Mouse (Mus musculus): ENCODE measurements at regions not wholly inside any gene's neighbourhood (a gene's known extent, or its start where the extent isn't known, plus 50 kb on each side); places are given as distances from the start of the nearest gene placed in this dataset.
"Not testable (repeated sequence)": the region's sequence is repeated elsewhere in the genome, so short reads cannot be mapped to it uniquely, and the experiment has no call there.

GRCm38 (mm10) chr14:14514440-14515172 is 113.5 kb downstream of the Olfr721-ps1 start:
- no peak for DNase-seq
- H3K36me3 ChIP-seq (ENCODE audit: control insufficient read depth, insufficient read depth, low read length): no peaks in the 10 kb centered on the region
- WGBS: 93% methylated on average over 1 of the region's 1 CpGs
- H3K27ac ChIP-seq (ENCODE audit: insufficient read depth, low read depth, low read length): no peak overlapping the region
- no peak for TF ChIP-seq POLR2A (IDR thresholded peaks at IDR 0.05; ENCODE audit: low read depth, low read length)
- no peak for TF ChIP-seq CTCF (conservative IDR thresholded peaks at IDR 0.05; ENCODE audit: insufficient read depth, insufficient read length, low read depth, low read length)
- H3K27me3 ChIP-seq (replicated peaks; ENCODE audit: control insufficient read depth, insufficient read depth, low read length): no peaks in the 10 kb centered on the region; the same call in 1 of the 2 replicates
- no peaks in the 10 kb centered on the region for H3K4me1 ChIP-seq (ENCODE audit: control insufficient read depth, insufficient read depth, low read length)
- no peak overlapping the region for H3K4me3 ChIP-seq (ENCODE audit: insufficient read depth, low read depth, low read length)

DNA sequence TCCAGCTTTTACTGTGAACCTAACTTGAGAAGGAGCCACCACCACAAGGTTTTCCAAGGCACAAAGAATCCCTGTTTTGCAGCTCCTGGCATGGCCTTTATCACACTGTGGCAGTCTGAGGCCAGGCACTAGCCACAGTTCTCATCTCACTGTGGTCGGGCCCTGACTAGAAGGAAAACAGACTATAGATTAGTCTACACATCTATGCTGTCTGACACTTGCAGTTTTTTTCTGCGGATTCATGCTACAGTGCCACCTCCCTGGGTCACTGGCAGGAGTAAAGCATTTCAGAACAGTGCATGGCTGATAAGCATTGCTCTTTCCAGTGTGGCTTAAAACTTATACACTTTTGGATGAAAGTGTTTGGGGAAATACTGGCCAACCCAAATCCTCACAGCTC is 114.3 kb downstream of the Olfr721-ps1 start:
- H3K36me3 ChIP-seq (ENCODE audit: control insufficient read depth, insufficient read depth, low read length): no peaks in the 10 kb centered on the region
- no peak overlapping the region for H3K27ac ChIP-seq (ENCODE audit: insufficient read depth, low read depth, low read length)
- H3K27me3 ChIP-seq (replicated peaks; ENCODE audit: control insufficient read depth, insufficient read depth, low read length): no peaks in the 10 kb centered on the region; the same call in 1 of the 2 replicates
- no peak for DNase-seq
- H3K4me3 ChIP-seq (ENCODE audit: insufficient read depth, low read depth, low read length): no peak overlapping the region
- 57% methylated on average over 2 of the region's 2 CpGs for WGBS
- TF ChIP-seq POLR2A (IDR thresholded peaks at IDR 0.05; ENCODE audit: low read depth, low read length): no peak
- TF ChIP-seq CTCF (conservative IDR thresholded peaks at IDR 0.05; ENCODE audit: insufficient read depth, insufficient read length, low read depth, low read length): no peak
- no peaks in the 10 kb centered on the region for H3K4me1 ChIP-seq (ENCODE audit: control insufficient read depth, insufficient read depth, low read length)

DNA sequence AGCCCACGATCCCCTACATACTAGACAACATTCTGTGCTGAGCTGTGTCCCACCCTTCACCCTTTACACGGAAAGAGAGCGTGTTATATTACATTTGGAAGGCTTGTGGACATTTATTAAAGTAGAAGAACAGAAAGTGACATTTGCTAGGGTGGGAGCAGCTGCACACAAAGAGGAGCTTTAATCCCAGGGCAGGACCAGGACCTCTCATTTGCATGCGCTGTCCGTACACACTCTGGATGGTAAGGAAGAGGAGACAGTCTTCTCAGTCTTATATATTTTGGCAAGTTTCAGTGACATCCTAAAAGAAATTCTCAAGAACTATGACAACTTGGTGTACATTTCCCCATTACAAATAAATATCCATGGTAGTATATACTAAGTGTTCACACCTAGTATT is 114.8 kb downstream of the Olfr721-ps1 start:
- TF ChIP-seq POLR2A (IDR thresholded peaks at IDR 0.05; ENCODE audit: low read depth, low read length): no peak
- TF ChIP-seq CTCF (conservative IDR thresholded peaks at IDR 0.05; ENCODE audit: insufficient read depth, insufficient read length, low read depth, low read length): no peak
- Histone ChIP-seq H3K4me1 (ENCODE audit: control insufficient read depth, insufficient read depth, low read length) (no peaks in the 10 kb centered on the region), H3K27me3 (replicated peaks; ENCODE audit: control insufficient read depth, insufficient read depth, low read length) (no peaks in the 10 kb centered on the region; the same call in 1 of the 2 replicates), H3K27ac (ENCODE audit: insufficient read depth, low read depth, low read length) (no peak overlapping the region), H3K4me3 (ENCODE audit: insufficient read depth, low read depth, low read length) (no peak overlapping the region), H3K36me3 (ENCODE audit: control insufficient read depth, insufficient read depth, low read length) (no peaks in the 10 kb centered on the region)
- no peak for DNase-seq
- 57% methylated on average over 5 of the region's 5 CpGs for WGBS

GRCm38 (mm10) chr14:14518027-14518426 is 116.9 kb downstream of the Olfr721-ps1 start:
- DNase-seq: no peak
- no peaks in the 10 kb centered on the region for H3K36me3 ChIP-seq (ENCODE audit: control insufficient read depth, insufficient read depth, low read length)
- no peaks in the 10 kb centered on the region for H3K4me1 ChIP-seq (ENCODE audit: control insufficient read depth, insufficient read depth, low read length)
- TF ChIP-seq CTCF (conservative IDR thresholded peaks at IDR 0.05; ENCODE audit: insufficient read depth, insufficient read length, low read depth, low read length) (no peak), POLR2A (IDR thresholded peaks at IDR 0.05; ENCODE audit: low read depth, low read length) (no peak)
- H3K27me3 ChIP-seq (replicated peaks; ENCODE audit: control insufficient read depth, insufficient read depth, low read length): no peaks in the 10 kb centered on the region
- H3K27ac ChIP-seq (ENCODE audit: insufficient read depth, low read depth, low read length): no peak overlapping the region
- 70% methylated on average over 1 of the region's 1 CpGs for WGBS
- H3K4me3 ChIP-seq (ENCODE audit: insufficient read depth, low read depth, low read length): no peak overlapping the region

DNA sequence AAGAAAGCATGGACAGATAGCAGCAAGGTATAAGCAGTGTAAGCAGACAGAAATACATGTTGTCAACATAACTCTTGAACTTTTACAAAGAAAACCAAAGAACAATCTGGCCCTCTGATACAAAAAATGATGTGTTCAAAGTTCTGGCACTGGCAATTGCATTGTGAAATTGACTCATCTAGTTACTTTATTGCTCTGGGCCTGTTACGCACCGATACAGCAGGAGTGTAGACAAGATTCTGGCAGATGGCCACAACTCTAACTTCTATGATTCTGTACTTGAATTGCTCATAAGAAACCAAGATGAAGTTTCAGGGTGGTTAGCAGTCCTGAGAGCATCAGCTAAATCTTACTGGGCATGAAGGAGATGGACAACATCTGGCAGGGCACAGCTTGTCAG is 117.7 kb downstream of the Olfr721-ps1 start:
- no peaks in the 10 kb centered on the region for H3K4me1 ChIP-seq (ENCODE audit: control insufficient read depth, insufficient read depth, low read length)
- TF ChIP-seq CTCF (conservative IDR thresholded peaks at IDR 0.05; ENCODE audit: insufficient read depth, insufficient read length, low read depth, low read length): no peak
- H3K27ac ChIP-seq (ENCODE audit: insufficient read depth, low read depth, low read length): no peak overlapping the region
- no peak for DNase-seq
- H3K4me3 ChIP-seq (ENCODE audit: insufficient read depth, low read depth, low read length): no peak overlapping the region
- 74% methylated on average over 2 of the region's 2 CpGs for WGBS
- H3K27me3 ChIP-seq (replicated peaks; ENCODE audit: control insufficient read depth, insufficient read depth, low read length): no peaks in the 10 kb centered on the region
- H3K36me3 ChIP-seq (ENCODE audit: control insufficient read depth, insufficient read depth, low read length): no peaks in the 10 kb centered on the region

DNA sequence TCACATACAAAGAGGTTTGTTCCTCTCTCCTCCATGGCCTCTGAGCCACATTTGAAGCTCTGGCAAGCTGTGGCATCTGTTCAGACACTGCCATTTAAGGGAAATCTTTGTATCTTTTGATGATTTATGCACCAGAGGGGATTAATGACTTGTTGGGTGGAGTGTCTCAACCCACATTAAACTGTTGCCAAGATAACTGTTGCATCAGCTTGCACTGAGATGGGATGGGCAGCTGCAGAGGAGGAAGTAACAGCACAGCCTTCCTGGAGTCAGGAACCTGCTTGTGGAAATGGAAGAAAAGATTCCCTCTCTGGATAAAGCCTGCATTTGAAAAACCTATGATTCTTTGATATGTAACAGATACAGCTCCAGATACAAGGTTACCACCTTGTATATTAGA is 119.1 kb downstream of the Olfr721-ps1 start:
- no peaks in the 10 kb centered on the region for H3K27me3 ChIP-seq (replicated peaks; ENCODE audit: control insufficient read depth, insufficient read depth, low read length)
- DNase-seq: no peak

DNA sequence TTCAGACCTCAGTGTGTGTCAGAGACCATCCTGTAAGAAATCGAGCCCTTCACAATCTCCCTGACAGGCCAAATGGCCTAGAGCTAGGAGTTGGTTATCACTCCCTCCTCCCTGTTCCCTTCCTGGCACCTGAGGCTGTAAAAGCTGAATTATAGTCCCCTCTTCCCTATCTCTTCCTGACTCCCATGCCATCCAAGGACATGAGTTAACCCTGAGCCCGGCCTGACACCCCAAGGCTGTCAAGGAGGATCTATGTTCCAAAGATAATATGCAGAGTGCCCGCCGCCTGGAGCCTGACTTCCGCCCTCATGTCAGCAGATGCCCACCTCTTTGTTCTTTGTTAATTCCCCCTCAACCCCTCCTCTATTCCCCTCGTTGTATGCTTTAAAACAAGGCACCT is 120.2 kb downstream of the Olfr721-ps1 start:
- DNase-seq: not testable (repeated sequence)
- 32% methylated on average over 6 of the region's 6 CpGs for WGBS

More for the DNA sequence above, 119.1 kb downstream of the Olfr721-ps1 start:
- Histone ChIP-seq H3K4me1 (ENCODE audit: control insufficient read depth, insufficient read depth, low read length) (no peaks in the 10 kb centered on the region), H3K4me3 (ENCODE audit: insufficient read depth, low read depth, low read length) (no peak overlapping the region), H3K27ac (ENCODE audit: insufficient read depth, low read depth, low read length) (no peak overlapping the region), H3K36me3 (ENCODE audit: control insufficient read depth, insufficient read depth, low read length) (no peaks in the 10 kb centered on the region)
- no peak for TF ChIP-seq CTCF (conservative IDR thresholded peaks at IDR 0.05; ENCODE audit: insufficient read depth, insufficient read length, low read depth, low read length)
- no peak for TF ChIP-seq POLR2A (IDR thresholded peaks at IDR 0.05; ENCODE audit: low read depth, low read length)

More for the DNA sequence above, 120.2 kb downstream of the Olfr721-ps1 start:
- not testable (repeated sequence) for H3K4me3 ChIP-seq (ENCODE audit: insufficient read depth, low read depth, low read length); H3K27ac ChIP-seq (ENCODE audit: insufficient read depth, low read depth, low read length); H3K4me1 ChIP-seq (ENCODE audit: control insufficient read depth, insufficient read depth, low read length); H3K27me3 ChIP-seq (replicated peaks; ENCODE audit: control insufficient read depth, insufficient read depth, low read length); H3K36me3 ChIP-seq (ENCODE audit: control insufficient read depth, insufficient read depth, low read length)
